Mouse (Mus musculus) ovary, postnatal 36 days (tissue): Measurements from ENCODE around the gene Fxr2.
"Not testable (repeated sequence)": the region's sequence is repeated elsewhere in the genome, so short reads cannot be mapped to it uniquely, and the experiment has no call there.

ENCODE experiments used
- DNase-seq: peaks from one replicate; pipeline ENCODE4 v3.0.0; 2022; ENCODE audit warnings: low spot score, mixed read lengths

The Fxr2 gene

DNA sequence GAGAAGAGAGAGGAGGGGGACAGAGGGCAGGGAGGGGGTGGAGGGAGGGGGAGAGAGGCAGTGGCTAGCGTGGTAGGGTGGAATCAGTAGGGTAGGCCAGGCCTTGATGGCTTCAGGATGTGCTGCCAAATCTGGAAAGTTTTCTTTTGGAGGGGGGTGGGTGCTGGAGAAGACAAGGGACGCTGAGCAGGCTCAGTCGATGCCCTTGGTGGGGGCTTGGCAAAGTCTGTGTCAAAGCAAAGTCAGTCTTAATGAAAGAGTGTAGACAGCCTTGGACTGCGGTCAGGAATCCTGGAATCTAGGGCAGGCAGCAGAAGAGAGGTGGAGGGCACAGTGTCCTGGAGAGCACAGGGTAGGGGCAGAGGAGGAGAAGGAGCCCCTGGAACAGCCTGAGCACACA lies 21.9 kb upstream of the Fxr2 start:
- no peak for DNase-seq

DNA sequence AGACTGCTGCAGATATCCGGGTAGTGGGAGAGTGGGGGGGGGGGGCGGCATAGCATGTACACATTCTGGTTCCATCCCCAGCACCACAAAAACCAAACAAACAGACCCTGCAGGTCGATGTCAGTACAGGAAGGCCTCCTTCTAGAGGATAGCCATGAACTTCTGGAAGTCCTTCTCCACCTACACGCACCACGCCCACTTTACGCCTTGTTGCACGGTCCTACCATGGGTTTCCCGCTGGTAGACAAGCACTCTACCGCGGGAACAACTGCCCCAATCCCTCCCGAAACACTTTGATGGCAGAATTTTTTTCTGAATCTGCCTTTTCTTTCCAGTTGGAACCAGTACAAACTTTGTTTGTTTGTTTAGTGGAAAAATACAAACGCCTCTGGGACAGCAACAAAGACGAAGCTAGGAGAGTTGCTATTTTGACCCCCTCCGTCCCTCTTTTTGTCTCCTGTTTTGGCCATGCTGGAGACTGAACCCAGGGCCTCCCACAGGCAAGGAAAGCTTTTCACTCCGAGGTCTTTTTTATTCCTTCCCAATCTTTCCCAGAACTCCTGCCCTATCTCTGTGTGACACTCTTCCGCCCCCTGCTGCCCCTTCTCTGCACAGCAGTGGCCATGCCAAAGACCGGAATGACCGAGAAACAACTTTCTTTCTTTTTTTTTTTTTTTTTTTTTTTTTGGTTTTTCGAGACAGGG lies 19.1 kb upstream of the Fxr2 start:
- DNase-seq: peak; percentile 89

- DNase-seq: not testable (repeated sequence)
Observed at GRCm38 (mm10) chr11:69614257-69614588, 18.6 kb upstream of the Fxr2 start.

- DNase-seq: no peak
Observed at GRCm38 (mm10) chr11:69616781-69617180, 16.0 kb upstream of the Fxr2 start.

DNA sequence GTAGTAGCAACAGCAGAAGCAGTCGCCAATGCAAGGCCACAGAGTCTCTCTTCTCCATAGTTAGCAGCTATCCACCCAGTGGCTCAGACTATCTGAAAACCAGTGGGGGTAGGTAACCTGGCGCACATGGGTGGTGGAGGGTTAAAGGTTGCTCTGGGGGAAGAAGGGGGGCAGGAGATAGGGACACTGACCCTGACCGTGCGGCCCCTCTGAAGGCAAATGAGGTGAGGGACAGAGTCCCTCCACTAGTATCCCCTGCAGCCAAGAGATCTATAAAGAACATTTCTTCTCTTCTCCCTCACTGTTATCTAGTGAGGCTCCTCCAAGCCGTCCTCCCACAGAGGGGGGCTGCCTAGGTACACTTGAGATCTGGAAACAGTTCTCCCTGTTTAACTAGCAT lies 15.0 kb upstream of the Fxr2 start, which contains the start of gene Shbg:
Shbg (minus strand) TSS at position 101 of the 400 bp plus-strand sequence.
- DNase-seq: no peak

DNA sequence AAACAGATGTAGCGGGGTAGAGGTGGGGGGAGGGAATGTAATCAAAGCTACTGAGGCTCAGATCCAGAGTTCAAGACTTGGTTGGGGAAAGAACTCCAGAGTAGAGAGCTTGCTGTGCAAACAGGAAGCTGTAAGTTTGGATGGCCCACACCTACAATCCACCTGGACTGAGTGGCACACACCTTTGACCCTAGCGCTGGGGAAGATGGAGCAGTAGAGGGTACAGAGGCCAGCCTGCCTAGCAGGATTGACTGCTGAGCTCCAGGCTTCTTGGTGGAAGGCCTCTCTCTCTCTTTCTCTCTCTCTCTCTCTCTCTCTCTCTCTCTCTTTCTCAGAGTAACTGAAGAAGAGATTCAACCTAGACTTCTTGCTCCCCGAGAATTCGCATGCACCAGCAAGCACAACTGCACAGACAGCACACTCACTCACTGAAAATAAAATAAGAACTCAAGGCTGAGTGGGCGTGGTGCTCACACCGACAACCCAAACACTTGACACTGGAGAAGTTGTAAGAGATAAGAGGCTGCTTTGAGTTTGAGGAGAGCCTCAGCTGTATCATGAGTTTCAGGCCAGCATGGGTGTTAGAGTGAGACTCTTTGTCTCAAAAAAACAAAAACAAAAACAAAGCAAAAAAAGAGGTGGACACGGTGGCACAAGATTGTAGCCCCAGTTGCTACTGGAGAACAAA lies 12.3 kb upstream of the Fxr2 start:
- DNase-seq: peak; percentile 29

- peak; percentile 59 for DNase-seq
Observed at GRCm38 (mm10) chr11:69621571-69622268, 11.1 kb upstream of the Fxr2 start, which contains the start of gene Sat2. TSS of gene Sat2 (plus strand) at chr11:69622024.

DNA sequence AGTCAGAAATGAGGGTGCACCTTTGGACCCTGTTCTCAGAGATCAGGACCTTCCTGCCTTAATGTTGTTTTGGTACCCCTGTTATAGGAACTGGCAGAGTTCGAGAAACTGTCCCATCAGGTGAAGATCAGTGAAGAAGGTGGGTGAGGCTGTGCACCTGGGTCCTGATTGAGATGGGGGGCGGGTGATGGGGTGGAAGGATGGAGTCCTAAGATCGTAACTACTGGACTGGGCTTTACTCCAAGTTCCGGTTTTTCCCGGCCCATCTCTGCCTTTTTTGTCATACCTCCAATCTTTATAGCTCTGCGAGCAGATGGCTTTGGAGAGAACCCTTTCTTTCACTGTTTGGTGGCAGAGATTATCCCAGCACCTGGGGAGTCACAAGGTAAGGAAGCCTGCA lies 10.4 kb upstream of the Fxr2 start:
- DNase-seq: no peak

GRCm38 (mm10) chr11:69623006-69623405 lies 9.8 kb upstream of the Fxr2 start:
- no peak for DNase-seq

DNA sequence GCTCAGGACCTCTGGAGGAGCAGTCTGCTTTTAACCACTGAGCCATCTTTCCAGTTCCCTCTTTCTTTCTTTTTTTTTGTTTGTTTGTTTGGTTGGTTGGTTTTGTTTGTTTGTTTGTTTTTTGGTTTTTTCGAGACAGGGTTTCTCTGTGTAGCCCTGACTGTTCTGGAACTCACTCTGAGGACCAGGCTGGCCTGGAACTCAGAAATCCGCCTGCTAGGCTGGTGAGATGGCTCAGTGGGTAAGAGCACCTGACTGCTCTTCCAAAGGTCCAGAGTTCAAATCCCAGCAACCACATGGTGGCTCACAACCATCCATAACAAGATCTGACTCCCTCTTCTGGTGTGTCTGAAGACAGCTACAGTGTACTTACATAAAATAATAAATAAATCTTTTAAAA lies 8.5 kb upstream of the Fxr2 start:
- DNase-seq: not testable (repeated sequence)

DNA sequence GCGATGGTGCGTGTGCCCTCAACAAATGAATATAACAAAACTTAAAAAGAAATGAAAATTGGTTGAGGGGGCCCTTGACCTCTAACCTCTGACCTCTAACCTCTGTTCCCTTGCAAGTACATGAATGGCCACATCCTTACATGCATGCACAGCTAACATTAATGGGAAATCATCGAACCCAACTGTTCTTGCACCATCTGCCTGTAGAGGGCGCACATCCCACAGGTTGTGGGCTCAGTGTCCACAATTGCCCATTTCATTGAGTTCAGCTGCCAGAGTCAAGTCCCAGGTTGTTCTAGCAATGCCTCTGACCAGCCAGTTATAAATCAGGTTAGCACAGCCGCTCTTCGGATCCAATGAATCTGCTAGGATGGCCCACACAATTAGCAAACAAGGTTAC lies 4.5 kb upstream of the Fxr2 start:
- DNase-seq: peak; percentile 68

- DNase-seq: no peak
Observed at GRCm38 (mm10) chr11:69629802-69630201, 3.0 kb upstream of the Fxr2 start.

- DNase-seq: no peak
Observed at GRCm38 (mm10) chr11:69633128-69633866, 507 bp downstream of the Fxr2 start.

DNA sequence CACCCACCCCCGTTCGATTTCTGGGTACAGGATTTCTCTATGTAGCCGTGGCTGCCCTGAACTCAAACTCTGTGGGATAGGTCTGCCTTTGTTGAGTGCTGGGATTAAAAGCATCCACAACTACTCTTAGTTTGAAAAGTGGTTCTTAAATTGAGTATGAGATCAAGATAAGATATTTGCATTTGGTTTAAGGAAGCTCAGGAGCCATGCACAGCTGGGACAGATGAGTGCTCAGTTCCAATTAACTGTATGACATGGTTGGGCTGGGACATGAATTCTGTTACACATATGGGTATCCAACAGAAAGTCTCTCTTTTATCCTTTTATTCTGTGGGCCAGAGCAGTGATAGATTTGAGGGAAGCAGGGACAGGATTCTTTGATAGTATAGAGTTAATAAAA lies 2.7 kb downstream of the Fxr2 start:
- DNase-seq: no peak

DNA sequence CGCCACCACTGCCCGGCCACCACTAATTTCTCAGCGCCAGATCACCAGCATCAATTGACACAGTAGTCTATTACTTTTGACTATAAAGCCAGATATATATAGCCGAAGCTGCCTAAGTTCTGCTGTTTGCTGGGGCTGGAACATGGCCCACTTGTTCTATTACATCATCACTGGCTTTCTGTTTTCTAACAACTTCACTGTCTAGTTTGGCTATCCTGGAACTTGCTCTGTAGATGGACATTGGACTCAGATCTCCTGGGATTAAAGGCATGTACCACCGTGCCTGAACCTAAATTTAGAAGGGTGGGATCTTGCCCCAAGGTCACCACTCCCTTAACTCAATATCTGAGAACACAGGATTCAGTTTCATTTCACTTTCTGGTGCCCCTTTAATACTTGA lies 13.1 kb downstream of the Fxr2 start:
- DNase-seq: no peak

- no peak for DNase-seq
Observed at GRCm38 (mm10) chr11:69653399-69653798, 20.6 kb downstream of the Fxr2 start.

DNA sequence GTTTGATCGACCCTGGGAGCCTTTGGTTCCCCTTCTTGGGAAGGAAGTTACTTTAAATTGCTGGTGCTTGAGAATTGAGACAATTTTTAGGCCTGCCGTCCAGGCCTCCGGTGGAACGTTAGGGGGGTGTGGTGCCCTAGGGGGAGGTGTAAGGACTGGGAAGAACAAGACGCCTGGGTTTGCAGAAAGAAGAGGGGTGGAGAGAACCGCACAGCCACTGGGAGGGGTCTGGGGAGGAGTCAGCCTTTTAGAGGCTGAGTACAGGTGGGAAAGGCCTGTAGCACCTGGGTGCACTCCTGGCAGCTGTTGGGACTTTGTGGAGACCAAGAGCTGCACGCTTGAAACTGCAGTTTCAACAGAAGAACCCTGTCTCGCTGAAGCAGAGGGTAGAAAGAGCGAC lies 22.0 kb downstream of the Fxr2 start:
- peak; percentile 19 for DNase-seq

DNA sequence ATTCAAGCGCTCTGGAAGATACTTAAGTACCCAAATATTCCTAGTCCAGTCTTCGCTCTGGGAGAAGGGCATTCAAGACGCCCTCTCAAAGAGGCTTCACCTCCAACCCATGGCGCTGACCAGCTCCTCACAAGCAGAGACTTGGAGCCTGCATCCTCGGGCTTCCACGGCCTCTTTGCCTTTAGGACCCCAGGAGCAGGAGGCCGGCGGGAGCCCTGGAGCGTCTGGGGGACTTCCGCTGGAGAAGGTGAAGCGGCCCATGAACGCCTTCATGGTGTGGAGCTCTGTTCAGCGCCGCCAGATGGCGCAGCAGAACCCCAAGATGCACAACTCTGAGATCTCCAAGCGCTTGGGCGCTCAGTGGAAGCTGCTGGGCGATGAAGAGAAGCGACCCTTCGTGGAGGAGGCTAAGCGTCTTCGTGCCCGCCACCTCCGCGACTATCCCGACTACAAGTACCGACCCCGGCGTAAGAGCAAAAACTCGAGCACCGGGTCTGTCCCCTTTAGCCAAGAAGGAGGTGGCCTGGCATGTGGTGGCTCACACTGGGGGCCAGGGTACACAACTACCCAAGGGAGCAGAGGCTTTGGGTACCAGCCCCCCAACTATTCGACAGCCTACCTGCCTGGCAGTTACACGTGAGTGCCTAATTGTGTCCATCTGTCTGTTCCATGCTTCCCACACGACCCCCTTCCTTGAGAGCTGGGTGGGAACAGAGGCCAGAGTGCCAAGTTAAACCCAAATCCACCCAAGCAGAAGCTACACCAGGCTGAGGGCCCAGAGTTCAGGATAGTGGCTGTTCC lies 22.7 kb downstream of the Fxr2 start, which contains the start of gene Sox15:
Sox15 (plus strand) TSS at position 51 of the 801 bp plus-strand sequence.
- peak; percentile 72 for DNase-seq

DNA sequence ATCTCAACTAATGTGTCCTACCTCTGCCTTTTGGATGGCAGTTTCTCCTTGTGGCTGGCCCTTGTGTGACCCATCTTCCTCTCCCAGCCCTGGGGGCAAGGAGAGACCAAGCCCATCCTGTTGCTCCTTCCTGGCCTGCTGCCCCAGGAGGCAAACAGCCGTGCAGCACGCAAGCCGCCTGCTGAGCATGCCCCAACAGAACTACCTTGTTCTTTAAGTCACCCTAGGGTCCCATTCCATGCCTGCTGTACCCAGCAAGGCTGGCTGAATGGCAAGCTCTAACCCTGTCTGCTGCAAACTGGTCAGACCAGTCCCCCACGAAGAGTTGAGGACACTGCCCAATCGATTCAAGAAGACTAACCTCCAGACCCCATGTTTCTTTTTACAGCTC lies 23.3 kb downstream of the Fxr2 start:
- no peak for DNase-seq

DNA sequence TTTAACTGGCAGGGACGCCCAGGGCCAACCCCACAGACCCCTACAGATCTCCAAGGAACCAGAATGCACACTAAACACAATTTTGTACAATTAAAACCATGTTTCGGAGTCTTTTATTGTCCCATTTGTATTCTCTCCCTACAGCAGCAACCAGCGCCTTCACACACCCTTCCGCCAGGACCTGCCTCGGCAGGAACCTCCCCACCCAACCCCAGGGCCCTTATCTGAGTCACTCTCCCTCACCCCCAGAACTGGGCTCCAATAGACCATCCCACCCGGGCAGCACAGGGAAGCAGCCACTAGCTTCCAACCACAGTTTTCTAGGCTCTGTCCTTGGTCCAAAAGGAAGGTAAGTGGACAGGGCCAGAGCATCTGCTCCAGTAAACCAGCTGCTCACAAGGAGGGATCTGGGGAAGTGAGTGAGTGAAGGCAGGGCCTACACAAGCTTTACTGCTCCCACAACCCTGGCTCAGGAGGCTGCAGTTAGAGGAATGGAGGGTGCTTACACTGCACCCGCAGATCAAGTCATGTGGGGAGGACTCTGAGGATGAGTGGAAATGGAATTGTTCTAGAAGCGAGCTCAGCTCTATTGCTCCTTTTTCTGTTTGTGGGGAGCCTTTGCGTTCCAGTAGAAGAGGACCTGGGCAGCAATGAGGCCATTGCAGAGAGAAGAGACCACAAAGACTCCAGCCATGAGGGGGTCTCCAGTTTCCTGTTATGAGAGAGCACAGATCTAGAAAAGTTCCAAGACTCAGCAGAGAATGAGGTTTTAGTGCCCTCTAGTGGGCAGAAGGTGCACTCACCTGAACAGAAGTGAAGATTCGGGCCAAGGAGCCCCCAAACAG lies 24.0 kb downstream of the Fxr2 start:
- DNase-seq: peak; percentile 23

- no peak for DNase-seq
Observed at GRCm38 (mm10) chr11:69657462-69657881, 24.7 kb downstream of the Fxr2 start.
